Mouse (Mus musculus): ENCODE results near the gene D030056L22Rik. TPM values are rescaled to one million over a fixed set of nuclear protein-coding genes. Genes with fewer than 3 reads are reported as not detected.

The D030056L22Rik gene
- total and polyA plus RNA-seq, 3 experiments = 19.5 to 36.5 (median 25.2) TPM

DNA sequence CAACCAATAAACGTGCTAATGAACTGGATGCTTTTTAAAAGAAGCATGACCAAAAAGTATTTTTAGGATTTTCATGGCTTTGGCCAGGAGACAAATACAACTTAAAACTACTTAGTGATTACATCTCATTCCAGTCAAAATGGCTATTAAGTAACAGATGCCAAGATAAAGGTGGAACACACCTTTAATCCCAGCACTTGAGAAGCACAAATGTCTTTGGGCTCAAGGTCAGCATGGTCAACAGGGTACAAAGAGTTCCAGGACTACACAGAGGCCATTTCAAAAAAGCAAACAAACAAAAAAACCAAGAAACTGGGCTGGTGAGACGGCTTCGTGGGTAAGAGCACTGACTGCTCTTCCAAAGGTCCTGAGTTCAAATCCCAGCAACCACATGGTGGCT lies 7.3 kb downstream of the D030056L22Rik start:
- no peak for TF ChIP-seq POLR2AphosphoS5 (IDR thresholded peaks at IDR 0.05; ENCODE audit: insufficient replicate concordance, low read depth, low read length)
- TF ChIP-seq GATA1 (IDR thresholded peaks at IDR 0.05; ENCODE audit: borderline replicate concordance, low read length) = no peak
- TF ChIP-seq GATA2 (IDR thresholded peaks at IDR 0.05; ENCODE audit: borderline replicate concordance, low read depth, low read length) = no peak
- no peak for TF ChIP-seq TAL1 (conservative IDR thresholded peaks at IDR 0.05; ENCODE audit: low read depth, low read length)
- TF ChIP-seq CTCF (IDR thresholded peaks at IDR 0.05; ENCODE audit: low read depth, low read length) = no peak
- Histone ChIP-seq H3K36me3 (replicated peaks) (peaks cover 28% of the 10 kb centered on the region), H3K9me3 (replicated peaks) (no peaks in the 10 kb centered on the region), H3K27me3 (ENCODE audit: insufficient read depth, low read length) (no peaks in the 10 kb centered on the region), H3K4me3 (ENCODE audit: low read depth, low read length) (no peak overlapping the region), H3K4me1 (ENCODE audit: insufficient read depth, low read depth, low read length) (peaks cover 11% of the 10 kb centered on the region)
- ATAC-seq (ENCODE audit: extremely low read depth, insufficient number of reproducible peaks, low FRiP score, poor library complexity, severe bottlenecking) = no peak
- no peak for DNase-seq (ENCODE audit: low spot score)

DNA sequence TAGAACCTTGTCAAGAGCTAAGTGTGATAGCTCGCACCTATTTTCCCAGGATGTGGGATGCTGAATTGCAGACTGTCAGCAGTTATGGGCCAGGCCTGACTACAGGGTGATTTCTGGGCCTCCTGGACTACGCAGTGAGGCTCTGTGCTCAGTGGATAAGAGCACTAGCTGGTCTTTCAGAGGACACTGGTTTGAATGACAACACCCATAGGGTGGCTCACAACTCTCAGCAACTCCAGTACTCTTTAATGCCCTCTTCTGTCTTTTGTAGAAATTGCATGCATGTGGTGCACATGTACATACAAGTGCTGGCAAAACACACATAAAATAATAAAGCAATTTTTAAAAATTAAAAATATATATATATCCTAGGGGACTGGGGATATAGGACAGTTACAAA lies 12.2 kb downstream of the D030056L22Rik start:
- DNase-seq (ENCODE audit: low spot score) (no peak), ATAC-seq (ENCODE audit: extremely low read depth, insufficient number of reproducible peaks, low FRiP score, poor library complexity, severe bottlenecking) (no peak)
- H3K4me3 ChIP-seq (ENCODE audit: low read depth, low read length) = no peak overlapping the region
- H3K36me3 ChIP-seq (replicated peaks) = no peaks in the 10 kb centered on the region
- H3K27me3 ChIP-seq (ENCODE audit: insufficient read depth, low read length) = 0 out of 2 replicates have a peak, but pooled peaks cover 4% of the 10 kb centered on the region
- TF ChIP-seq TAL1 (conservative IDR thresholded peaks at IDR 0.05; ENCODE audit: low read depth, low read length) (no peak), POLR2AphosphoS5 (IDR thresholded peaks at IDR 0.05; ENCODE audit: insufficient replicate concordance, low read depth, low read length) (no peak), GATA1 (IDR thresholded peaks at IDR 0.05; ENCODE audit: borderline replicate concordance, low read length) (no peak), GATA2 (IDR thresholded peaks at IDR 0.05; ENCODE audit: borderline replicate concordance, low read depth, low read length) (no peak), CTCF (IDR thresholded peaks at IDR 0.05; ENCODE audit: low read depth, low read length) (no peak)
- H3K9me3 ChIP-seq (replicated peaks) = no peaks in the 10 kb centered on the region
- no peaks in the 10 kb centered on the region for H3K4me1 ChIP-seq (ENCODE audit: insufficient read depth, low read depth, low read length)

DNA sequence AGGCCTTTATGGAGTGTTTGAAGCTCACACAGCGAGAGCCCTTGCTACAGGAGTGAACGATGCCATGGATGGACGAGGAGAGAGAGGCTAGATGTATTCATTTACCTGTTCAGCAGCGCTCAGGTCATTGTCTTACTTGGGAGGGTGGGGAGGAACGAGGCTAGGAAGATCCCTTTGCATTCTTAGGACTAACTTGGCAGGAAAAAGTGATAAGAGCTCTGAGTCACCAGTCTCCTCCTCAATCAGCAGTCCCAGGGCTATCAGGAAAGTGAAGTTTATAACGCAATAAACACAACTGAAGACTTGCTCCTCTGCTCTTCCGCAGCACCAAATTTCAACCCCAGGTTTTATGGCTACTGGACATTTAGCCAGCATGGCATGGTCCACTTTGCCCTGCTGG lies 17.3 kb downstream of the D030056L22Rik start:
- DNase-seq (ENCODE audit: low spot score) = no peak

DNA sequence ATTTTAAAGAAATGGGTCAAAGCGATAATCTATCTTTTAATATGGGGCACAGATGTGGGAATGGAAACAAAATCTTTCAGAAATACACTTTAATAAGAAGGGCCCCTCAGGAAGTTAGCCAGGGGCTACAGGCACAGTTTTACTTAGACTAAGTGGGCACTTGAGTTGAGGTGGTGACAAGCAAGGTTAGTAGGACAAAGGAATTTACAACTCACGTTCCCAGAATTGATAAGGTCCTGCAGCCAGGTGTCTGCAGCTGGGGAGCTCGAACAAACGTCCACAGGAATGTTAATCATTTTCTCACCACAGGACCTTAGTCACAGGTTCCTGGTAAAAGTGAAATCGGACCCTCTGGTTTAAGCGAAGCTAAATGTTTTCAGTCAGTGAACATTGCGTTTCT lies 18.1 kb downstream of the D030056L22Rik start:
- no peak for ATAC-seq (ENCODE audit: extremely low read depth, insufficient number of reproducible peaks, low FRiP score, poor library complexity, severe bottlenecking)
- peaks cover 11% of the 10 kb centered on the region; the same call in 1 of the 2 replicates for H3K27me3 ChIP-seq (ENCODE audit: insufficient read depth, low read length)
- DNase-seq (ENCODE audit: low spot score) = no peak
- TF ChIP-seq TAL1 (conservative IDR thresholded peaks at IDR 0.05; ENCODE audit: low read depth, low read length) = no peak
- no peak for TF ChIP-seq GATA1 (IDR thresholded peaks at IDR 0.05; ENCODE audit: borderline replicate concordance, low read length)
- TF ChIP-seq POLR2AphosphoS5 (IDR thresholded peaks at IDR 0.05; ENCODE audit: insufficient replicate concordance, low read depth, low read length) = no peak
- no peak for TF ChIP-seq GATA2 (IDR thresholded peaks at IDR 0.05; ENCODE audit: borderline replicate concordance, low read depth, low read length)
- TF ChIP-seq CTCF (IDR thresholded peaks at IDR 0.05; ENCODE audit: low read depth, low read length) = no peak
- no peak overlapping the region for H3K4me3 ChIP-seq (ENCODE audit: low read depth, low read length)
- no peaks in the 10 kb centered on the region for H3K36me3 ChIP-seq (replicated peaks)
- no peaks in the 10 kb centered on the region for H3K9me3 ChIP-seq (replicated peaks)
- H3K4me1 ChIP-seq (ENCODE audit: insufficient read depth, low read depth, low read length) = no peaks in the 10 kb centered on the region

More for the DNA sequence above, 17.3 kb downstream of the D030056L22Rik start:
- Histone ChIP-seq H3K4me3 (ENCODE audit: low read depth, low read length) (no peak overlapping the region), H3K4me1 (ENCODE audit: insufficient read depth, low read depth, low read length) (no peaks in the 10 kb centered on the region), H3K36me3 (replicated peaks) (no peaks in the 10 kb centered on the region), H3K9me3 (replicated peaks) (no peaks in the 10 kb centered on the region), H3K27me3 (ENCODE audit: insufficient read depth, low read length) (peaks cover 11% of the 10 kb centered on the region; the same call in 1 of the 2 replicates)
- TF ChIP-seq GATA1 (IDR thresholded peaks at IDR 0.05; ENCODE audit: borderline replicate concordance, low read length) (no peak), POLR2AphosphoS5 (IDR thresholded peaks at IDR 0.05; ENCODE audit: insufficient replicate concordance, low read depth, low read length) (no peak), GATA2 (IDR thresholded peaks at IDR 0.05; ENCODE audit: borderline replicate concordance, low read depth, low read length) (no peak), CTCF (IDR thresholded peaks at IDR 0.05; ENCODE audit: low read depth, low read length) (no peak), TAL1 (conservative IDR thresholded peaks at IDR 0.05; ENCODE audit: low read depth, low read length) (no peak)
- no peak for ATAC-seq (ENCODE audit: extremely low read depth, insufficient number of reproducible peaks, low FRiP score, poor library complexity, severe bottlenecking)

DNA sequence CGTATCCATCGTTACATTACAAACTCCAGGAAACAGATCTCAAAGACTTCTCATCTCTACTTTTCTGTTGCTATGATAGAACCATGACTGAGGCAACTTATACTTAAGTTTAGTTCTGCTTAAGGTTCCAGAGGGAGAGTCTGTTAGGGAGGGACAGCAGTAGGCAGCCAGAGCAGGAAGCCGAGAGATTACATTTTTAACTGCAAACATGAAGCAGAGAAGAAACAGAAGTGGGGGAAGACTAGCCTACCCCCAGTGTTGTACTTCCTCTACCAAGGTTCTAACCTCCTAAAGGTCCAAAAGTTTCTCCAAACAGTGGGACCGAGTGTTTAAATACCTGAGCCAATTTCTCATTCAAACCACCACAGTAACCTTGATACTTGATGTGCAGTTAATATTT lies 22.9 kb downstream of the D030056L22Rik start:
- no peak for DNase-seq (ENCODE audit: low spot score)
- no peak for ATAC-seq (ENCODE audit: extremely low read depth, insufficient number of reproducible peaks, low FRiP score, poor library complexity, severe bottlenecking)
- Histone ChIP-seq H3K4me3 (ENCODE audit: low read depth, low read length) (no peak overlapping the region), H3K4me1 (ENCODE audit: insufficient read depth, low read depth, low read length) (peaks cover 9% of the 10 kb centered on the region), H3K27me3 (ENCODE audit: insufficient read depth, low read length) (peaks cover 7% of the 10 kb centered on the region; the same call in 1 of the 2 replicates), H3K36me3 (replicated peaks) (no peaks in the 10 kb centered on the region), H3K9me3 (replicated peaks) (no peaks in the 10 kb centered on the region)
- no peak for TF ChIP-seq CTCF (IDR thresholded peaks at IDR 0.05; ENCODE audit: low read depth, low read length)
- no peak for TF ChIP-seq POLR2AphosphoS5 (IDR thresholded peaks at IDR 0.05; ENCODE audit: insufficient replicate concordance, low read depth, low read length)
- no peak for TF ChIP-seq GATA2 (IDR thresholded peaks at IDR 0.05; ENCODE audit: borderline replicate concordance, low read depth, low read length)
- no peak for TF ChIP-seq TAL1 (conservative IDR thresholded peaks at IDR 0.05; ENCODE audit: low read depth, low read length)
- no peak for TF ChIP-seq GATA1 (IDR thresholded peaks at IDR 0.05; ENCODE audit: borderline replicate concordance, low read length)

DNA sequence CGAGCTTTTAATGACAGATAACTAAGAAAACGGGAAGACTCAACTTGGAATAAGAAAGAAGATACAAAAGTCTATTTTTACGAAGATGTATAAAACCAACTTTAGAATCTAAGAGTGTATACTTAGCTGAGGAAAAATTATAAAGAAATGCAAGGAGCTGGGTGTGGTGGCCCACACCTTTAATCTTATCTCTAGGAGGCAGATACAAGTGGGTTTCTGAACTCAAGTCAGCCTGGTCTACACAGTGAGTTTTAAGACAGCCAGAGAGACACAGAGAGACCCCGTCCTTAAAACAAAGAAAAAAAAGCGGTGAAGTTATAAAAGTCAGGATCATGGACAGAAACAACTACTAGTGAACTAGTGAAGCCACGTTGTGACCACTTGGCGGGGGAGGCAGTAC lies 26.2 kb downstream of the D030056L22Rik start:
- Histone ChIP-seq H3K36me3 (replicated peaks) (no peaks in the 10 kb centered on the region), H3K4me1 (ENCODE audit: insufficient read depth, low read depth, low read length) (peaks cover 9% of the 10 kb centered on the region), H3K4me3 (ENCODE audit: low read depth, low read length) (no peak overlapping the region), H3K9me3 (replicated peaks) (no peaks in the 10 kb centered on the region), H3K27me3 (ENCODE audit: insufficient read depth, low read length) (peaks cover 4% of the 10 kb centered on the region)
- TF ChIP-seq CTCF (IDR thresholded peaks at IDR 0.05; ENCODE audit: low read depth, low read length) (no peak), GATA1 (IDR thresholded peaks at IDR 0.05; ENCODE audit: borderline replicate concordance, low read length) (no peak), TAL1 (conservative IDR thresholded peaks at IDR 0.05; ENCODE audit: low read depth, low read length) (no peak), POLR2AphosphoS5 (IDR thresholded peaks at IDR 0.05; ENCODE audit: insufficient replicate concordance, low read depth, low read length) (no peak), GATA2 (IDR thresholded peaks at IDR 0.05; ENCODE audit: borderline replicate concordance, low read depth, low read length) (no peak)
- ATAC-seq (ENCODE audit: extremely low read depth, insufficient number of reproducible peaks, low FRiP score, poor library complexity, severe bottlenecking) (no peak), DNase-seq (ENCODE audit: low spot score) (no peak)
